Mouse (Mus musculus): ENCODE measurements around the gene Wsb2.
"Not testable (repeated sequence)": the region's sequence is repeated elsewhere in the genome, so short reads cannot be mapped to it uniquely, and the experiment has no call there.

Gene Wsb2

DNA sequence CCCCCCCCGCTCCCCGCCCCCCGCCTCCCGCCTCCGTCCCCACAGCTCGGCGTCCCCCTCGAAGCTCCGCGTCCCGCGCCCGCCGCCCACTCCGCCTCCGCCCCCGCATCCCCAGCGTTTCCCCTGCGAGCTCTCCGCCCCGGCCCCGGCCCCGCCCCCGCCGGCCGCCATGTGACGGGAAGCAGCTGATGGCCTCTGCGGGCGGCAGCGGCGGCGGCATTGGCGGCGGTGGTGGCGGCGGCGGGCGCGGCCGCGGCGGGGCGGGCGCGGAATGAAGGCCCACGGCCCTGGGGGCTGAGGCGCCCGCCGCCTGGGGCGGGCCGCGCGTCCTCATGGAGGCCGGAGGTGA lies at the start of gene Wsb2:
TSS of gene Wsb2 (plus strand) at position 176 of the 349 bp plus-strand sequence.
- peak; percentile 83 for DNase-seq (ENCODE audit: low spot score)

DNA sequence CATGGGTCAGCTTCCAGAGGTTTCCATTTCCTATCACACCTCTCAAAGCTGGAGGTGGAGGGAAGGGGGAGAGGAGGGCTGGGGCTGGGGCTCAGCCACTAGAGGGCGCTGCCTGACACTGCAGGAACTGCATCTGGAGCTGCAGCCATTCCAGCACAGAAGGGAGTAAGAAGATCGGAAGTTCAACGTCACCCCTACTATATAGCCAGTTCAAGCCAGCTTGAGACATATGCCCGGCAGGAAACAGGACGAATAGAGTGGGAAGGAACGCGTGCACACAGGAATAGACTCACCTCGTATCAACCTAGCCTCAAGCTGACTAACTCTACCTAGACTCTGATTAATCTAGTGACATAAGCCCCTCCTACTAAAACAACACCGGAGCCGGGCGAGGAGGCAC lies 49.4 kb upstream of the Wsb2 start:
- peak; percentile 65 for DNase-seq (ENCODE audit: low spot score)

DNA sequence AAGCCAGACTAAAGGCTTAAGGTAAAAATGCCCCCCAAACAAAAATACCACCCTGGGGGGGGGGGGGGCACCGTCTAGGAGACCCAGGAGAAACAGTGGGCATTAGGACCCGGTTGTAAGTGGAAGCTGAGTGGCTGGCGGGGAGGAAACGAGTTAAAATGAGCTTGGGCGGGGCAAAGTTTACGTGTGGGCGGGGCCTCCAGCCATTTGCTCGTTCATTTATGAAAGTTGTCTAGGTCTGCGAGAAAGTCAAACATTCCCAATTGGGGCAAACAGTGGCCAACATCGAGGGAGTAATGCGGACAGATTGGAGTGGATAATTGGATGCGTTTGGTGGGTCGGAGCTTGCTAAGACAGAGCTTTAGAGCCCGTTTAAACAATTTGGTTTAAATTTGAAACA lies 43.7 kb upstream of the Wsb2 start:
- no peak for DNase-seq (ENCODE audit: low spot score)

DNA sequence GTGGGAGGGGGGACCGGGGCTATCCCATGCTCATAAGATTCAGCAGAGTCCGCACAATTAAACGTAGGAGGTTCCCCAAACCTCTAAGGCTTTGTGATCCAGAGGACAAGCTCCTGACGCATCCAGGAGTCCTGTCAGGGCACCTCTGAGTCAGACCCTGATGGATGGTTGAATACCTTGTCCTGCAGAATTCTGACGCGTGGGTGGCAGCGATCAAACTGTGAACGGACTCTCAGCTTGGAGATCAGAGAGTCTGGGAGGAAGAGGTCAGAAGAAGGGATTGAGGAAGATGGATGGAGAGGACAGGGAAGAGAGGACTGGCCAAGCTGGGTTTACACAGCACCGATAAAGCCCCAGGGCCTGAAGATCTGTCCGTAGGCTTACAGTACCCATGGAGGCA lies 43.2 kb upstream of the Wsb2 start:
- DNase-seq (ENCODE audit: low spot score), result no peak

DNA sequence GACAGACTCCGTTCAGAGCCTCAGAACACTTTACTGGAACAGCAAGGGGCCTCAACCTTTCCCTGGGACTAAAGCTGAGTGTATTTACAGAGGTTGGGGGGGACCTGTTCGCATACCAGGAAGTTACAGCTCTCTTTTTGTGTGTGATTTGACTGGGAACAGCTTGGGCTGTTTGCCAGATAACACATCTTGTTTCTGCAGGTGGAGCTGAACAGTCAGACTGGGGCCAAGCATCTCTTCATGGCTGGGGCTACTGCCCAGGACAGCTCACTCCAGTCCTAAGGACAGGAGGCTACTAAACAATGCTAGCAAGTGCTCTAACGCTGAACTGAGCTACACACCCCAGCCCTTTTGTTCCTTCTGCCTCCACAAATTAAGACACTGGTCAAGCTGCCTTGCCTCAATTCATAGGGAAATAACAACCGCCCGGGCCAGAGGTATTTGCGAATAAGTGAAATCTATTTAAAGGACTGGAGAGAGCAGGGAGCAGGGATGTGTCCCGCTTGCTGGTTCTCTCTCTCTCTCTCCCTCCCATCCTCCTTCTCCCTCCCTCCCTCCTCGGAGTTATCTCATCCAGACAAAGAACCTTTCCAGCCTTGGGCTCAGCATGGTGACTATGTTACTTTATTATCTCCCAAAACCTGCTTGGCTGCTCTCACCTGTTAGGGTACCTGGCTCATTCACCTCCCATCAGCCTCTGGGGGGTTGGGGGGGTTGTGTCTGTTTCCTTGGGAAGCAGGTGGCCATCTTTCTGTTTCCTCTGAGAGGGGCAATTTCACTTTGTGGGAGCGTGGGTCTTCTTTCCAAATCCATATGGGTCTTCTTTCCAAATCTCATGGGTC lies 42.3 kb upstream of the Wsb2 start:
- no peak for DNase-seq (ENCODE audit: low spot score)

DNA sequence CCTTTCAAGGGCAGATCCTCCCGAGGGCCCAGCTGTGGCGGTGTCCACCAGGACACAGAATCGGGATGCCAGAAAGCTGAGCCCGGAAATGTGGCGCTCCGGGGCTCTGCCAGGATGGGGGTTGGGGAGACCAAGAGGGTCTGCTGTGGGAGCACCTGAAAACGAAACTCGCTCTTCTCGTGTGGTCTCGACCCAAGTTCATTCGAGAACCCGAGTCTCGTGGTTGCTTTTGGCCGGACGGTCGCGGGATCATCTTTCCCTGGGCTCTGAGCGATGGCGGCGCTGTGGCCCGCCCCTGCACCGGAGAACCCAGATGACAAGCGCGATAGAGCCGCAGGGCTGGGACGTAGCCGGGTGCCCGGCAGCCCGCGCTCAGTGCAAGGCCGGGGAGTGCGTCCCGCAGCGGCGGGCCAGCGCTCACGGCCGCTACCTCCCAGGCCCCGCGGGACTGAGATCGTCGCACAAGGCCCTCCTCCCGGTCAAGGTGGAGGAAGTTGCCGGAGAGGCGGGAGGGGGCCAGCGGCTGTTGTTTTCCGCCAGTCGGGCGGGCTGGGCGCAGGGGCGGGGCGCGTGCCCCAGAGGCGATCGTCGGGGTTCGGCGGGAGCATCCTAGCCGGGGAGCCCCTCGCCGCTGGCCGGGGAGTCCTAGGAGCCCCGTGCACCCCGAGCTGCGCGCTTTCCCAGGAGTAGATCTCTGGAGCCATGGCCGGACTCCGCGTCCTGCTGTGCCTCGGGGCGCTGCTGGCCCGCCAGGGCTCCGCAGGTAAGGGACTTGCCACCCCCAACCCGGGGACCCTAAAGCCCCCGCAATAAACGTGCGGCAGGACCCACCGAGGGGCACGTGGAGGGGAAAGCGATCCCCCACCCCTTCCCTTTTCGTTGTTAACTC lies 38.1 kb upstream of the Wsb2 start, which contains the start of gene Vsig10:
TSS of gene Vsig10 (plus strand) at position 343 of the 889 bp plus-strand sequence.
- peak; percentile 82 for DNase-seq (ENCODE audit: low spot score)

DNA sequence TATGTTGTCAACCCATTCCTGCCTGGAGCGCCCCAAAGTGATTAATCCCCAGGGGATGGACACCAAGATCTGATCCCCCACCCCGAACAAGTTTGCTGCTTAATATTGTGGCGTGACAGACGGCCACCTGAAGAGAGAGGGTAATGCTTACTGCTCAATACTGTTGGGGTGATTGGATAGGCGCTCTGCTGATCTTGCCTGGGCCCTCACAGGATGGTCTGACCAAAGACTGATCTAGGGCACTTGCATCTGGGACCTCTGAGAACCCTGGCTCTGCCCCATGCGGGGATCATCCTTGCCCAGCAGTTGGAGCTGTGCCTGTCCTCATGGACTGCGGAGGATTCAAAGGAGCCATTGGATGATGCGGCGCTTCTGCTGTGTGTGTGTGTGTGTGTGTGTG lies 33.4 kb upstream of the Wsb2 start:
- no peak for DNase-seq (ENCODE audit: low spot score)

DNA sequence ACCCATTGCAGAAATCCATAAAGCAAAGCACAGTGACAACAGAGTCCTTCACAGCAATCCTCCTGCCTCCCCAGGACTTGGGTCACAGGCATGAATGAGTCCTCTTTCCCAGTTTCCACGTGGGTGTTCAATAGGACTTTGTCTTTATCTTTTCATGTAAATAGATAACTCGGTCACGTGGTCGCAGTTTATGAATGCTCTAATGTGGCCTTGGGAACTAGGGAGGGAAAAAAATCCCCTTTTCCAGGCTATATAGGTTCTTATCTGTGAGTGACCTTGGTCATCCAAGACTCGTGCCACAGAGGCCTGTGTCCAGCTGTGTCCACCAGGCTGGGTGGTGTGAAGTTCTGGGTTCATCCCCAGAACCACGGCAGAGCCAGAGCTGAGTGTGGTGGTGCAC lies 30.7 kb upstream of the Wsb2 start:
- DNase-seq (ENCODE audit: low spot score), result no peak

DNA sequence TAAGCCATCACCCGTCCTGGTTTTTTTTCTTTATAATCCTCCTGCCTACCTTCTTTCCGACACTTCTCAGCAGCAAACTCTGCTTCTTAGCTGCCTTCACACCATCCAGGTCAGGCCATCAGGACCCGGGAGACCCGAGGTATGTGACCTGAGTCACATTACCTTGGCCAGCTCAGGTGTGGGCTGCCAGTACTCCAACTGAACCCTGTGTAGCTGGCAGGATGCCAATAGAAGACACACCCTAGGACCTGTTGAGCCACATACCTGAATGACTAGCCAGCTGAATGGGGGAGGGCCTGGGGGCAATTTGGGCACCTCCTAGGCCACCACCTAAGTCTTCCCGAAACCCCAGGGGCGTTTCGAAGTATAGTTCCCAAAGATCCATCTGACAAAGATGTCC lies 26.6 kb upstream of the Wsb2 start:
- no peak for DNase-seq (ENCODE audit: low spot score)

DNA sequence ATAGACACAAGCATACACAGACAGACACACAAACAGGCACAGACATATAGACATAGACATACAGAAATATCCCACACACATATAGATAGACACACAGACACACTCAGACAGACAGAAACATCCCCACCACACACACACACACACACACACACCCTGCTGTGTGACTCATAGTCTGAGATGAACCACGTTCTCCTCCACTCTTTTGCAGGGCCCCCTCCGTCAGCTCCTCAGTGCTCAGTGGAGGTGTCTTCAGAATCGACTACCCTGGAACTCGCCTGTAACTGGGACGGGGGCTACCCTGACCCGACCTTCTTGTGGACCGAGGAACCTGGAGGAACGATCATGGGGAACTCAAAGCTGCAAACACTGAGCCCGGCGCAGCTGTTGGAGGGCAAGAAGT lies 19.1 kb upstream of the Wsb2 start:
- no peak for DNase-seq (ENCODE audit: low spot score)

DNA sequence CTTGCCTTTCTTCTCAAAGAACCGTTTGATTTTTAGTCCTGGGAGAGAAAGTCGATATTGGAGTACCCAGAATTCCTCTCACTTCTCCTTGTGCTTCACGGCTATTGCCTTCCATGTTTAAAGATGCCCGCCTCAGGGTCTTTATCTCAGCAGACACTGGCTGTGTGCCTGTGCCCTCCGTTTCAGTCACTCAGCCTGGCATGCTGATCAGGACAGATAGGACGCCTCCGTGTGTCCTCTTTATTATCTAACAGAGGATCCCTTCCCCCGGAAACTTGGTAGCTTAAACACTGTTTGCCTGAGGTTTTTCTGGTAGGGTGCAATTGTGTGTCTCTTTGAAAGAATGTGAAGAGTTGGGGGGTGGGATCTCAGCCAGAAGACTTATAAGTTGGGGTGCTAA lies 18.6 kb upstream of the Wsb2 start:
- no peak for DNase-seq (ENCODE audit: low spot score)

DNA sequence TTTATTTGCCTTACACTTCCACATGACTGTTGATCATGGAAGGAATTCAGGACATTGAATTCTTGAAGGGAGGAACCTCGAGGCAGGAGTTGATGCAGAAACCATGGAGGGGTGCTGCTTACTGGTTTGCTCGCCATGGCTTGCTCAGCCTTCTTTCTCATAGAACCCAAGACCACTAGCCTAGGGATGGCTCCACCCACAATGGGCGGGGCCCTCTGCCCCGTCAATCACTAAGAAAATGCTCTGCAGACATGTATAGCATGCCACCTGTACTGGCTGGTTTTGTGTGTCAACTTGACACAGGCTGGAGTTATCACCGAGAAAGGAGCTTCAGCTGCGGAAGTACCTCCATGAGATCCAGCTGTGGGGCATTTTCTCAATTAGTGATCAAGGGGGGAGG lies 17.0 kb upstream of the Wsb2 start:
- no peak for DNase-seq (ENCODE audit: low spot score)

DNA sequence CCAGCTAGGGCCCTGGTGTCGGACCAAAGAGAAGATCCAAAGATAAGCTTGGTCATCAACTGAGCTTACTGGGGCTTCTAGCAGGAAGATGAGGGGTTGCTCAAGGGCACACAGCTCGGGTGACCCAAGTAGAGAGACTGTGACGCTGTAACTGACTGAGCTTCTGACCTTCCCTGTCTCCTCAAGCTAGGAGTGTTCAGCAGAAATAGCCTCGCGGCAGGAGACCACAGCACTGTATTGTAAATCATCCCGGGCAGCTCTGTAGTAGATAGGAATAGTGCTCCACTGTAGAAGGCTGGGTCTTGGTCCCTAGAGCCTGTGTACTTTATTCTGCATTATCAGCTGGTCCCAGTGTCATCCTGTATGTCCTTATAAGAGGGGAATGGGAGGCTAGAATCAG lies 15.2 kb upstream of the Wsb2 start:
- DNase-seq (ENCODE audit: low spot score), result no peak

DNA sequence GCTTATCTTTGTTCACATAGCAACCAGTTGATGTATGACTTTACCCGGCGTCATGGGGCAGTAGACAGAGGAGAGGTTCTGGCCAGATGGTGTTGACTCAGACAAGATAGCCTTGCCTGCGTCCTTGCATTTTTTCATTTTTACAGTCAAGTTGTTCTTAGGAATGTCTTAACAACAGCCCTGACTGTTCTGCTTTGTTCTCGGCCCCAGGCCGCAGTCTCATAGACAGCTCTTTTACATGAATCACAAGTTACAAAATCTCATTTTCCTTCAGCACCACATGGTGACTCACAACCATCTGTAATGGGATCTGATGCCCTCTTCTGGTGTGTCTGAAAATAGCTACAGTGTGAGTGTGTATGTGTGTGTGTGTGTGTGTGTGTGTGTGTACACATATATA lies 12.6 kb upstream of the Wsb2 start:
- not testable (repeated sequence) for DNase-seq (ENCODE audit: low spot score)

DNA sequence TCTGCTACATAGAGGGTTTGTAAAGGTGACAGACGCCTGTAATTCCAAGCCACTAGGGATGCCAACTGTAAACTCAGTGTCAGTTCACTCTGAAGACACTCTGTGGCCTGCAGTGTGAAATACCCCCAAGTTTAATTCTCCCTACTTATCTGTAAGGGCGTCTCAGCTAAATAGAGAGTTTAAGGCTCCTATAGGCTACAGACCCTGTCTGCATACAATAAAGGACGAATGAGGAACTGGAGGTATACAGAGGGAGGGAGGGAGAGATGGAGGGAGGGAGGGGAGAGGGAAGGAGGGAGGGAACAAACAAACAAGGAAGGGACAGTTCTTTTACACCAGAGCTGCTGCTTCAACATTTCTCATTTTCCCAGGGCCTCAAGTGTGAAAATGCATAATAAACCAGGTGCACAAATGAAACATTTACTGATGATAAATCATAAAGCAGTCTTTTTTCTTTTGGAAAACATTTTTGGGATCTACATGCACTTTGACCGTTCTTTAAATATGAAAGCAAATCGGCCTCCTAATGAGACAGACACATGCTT lies 11.6 kb upstream of the Wsb2 start:
- no peak for DNase-seq (ENCODE audit: low spot score)

DNA sequence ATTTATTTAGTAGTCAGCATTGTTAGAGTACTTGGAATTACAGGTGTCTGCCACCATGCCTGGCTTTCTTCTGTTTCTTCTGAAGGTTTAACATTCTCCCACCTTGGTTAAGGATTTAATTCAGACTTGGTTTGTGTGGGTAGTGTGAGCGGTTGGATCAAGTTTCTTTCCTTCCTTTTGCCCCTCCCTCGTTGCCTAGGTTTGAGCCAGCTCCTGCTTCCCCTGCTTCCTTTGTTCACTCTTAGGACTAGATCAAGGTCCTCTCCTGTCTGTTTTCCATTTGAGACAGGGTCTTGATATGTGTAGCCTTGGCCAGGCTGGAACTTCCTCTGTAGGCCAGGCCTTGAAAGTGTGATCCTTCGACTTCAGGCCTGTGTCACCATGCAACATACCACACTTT lies 10.8 kb upstream of the Wsb2 start:
- no peak for DNase-seq (ENCODE audit: low spot score)

DNA sequence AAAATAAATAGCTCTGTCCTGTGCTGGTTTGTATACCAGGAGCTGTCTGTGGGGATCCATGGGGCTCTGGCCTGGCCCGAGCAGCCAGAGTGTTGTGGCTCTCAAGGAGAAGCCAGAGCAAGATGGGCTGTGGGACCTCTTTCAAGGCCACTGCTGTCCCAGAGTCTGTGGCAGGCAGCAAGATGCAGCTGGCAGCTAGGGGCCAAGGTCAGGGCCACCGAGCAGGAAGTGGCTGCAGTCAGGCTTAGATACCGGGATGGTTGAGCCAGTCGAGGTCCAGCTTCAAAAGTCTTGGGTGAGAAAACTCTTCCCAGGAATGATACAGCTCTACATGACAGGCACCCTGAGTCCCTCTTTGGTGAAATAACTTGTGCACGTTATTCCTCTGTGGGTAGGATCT lies 10.1 kb upstream of the Wsb2 start:
- DNase-seq (ENCODE audit: low spot score), result no peak

DNA sequence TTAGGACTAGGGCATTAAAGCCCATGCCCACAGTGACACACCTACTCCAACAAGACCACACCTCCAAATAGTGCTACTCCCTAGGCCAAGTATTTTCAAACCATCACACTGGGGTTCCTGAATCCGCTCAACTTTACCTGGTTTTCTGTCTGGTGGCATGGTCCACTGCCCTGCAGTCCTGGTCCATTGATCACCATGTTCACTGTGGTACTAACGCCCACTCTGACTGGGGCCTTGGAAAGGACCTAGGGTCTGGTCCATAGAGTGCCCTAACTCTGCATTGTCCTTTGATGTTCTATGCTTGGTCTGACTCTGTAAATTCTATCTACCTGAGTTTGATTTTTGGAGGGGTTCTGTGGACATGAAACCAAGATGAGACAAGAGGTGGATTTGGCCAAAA lies 9.3 kb upstream of the Wsb2 start:
- DNase-seq (ENCODE audit: low spot score), result no peak

DNA sequence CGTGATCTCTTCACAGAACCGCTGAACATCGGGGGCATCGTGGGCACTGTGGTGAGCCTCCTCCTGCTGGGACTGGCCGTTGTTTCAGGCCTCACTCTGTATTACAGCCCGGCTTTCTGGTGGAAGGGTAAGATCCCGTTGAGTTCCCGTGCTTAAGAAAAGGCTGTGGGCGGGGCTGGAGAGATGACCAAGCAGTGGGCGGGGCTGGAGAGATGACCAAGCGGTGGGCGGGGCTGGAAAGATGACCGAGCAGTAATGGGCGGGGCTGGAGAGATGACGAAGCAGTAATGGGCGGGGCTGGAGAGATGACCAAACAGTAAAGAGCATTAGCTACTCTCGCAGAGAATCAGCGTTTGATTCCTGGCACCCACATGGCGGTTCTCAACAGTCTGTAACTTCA lies 8.8 kb upstream of the Wsb2 start:
- DNase-seq (ENCODE audit: low spot score), result no peak

DNA sequence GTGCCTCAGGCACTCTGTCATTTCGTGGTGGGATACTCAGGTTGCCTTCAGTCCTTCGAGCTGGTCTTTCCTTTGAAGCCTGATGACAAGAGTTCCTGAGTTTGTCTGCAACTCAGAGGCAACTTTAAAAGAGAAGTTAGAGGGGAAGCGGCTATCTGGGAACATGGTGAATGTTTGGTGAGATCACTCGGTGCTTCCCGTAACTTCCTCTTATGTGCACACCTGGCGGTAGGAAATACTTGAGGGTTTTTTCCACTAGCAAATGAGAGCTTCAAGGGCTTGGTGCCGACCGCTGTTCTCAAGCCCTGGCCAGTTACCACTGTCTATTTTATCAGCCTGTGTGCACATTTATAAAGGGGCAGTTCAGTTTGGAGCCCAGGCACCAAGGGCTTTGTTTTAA lies 3.0 kb upstream of the Wsb2 start:
- no peak for DNase-seq (ENCODE audit: low spot score)

DNA sequence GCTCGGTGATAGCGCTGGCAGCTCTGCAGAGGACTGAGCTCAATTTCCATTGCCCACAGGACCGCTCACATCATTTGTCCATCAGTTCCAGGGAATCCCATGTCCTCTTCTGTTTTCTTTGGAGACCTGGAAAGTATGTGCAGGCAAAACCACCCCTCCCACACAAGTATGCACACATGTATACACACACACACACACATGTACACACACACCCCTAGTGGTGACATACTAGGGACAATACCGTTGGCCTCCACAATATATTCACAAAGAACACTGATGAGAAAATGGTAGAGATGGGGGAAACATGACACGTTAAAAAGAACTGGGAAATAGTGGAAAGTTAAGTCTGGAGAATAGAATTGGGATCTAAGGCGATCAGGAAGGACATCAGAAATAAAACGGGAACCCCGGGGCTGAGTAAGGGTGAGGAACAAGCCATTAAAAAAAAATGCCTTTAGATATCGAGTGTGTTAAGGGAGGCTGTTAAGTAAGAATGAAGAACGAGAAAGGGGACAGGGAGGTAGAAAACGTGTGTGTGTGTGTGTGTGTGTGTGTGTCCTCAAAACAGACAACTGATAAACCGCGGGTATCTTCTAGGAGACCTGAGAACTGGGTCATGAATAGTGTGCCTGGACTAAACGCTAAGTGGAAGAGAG lies 1.3 kb upstream of the Wsb2 start:
- DNase-seq (ENCODE audit: low spot score), result no peak

DNA sequence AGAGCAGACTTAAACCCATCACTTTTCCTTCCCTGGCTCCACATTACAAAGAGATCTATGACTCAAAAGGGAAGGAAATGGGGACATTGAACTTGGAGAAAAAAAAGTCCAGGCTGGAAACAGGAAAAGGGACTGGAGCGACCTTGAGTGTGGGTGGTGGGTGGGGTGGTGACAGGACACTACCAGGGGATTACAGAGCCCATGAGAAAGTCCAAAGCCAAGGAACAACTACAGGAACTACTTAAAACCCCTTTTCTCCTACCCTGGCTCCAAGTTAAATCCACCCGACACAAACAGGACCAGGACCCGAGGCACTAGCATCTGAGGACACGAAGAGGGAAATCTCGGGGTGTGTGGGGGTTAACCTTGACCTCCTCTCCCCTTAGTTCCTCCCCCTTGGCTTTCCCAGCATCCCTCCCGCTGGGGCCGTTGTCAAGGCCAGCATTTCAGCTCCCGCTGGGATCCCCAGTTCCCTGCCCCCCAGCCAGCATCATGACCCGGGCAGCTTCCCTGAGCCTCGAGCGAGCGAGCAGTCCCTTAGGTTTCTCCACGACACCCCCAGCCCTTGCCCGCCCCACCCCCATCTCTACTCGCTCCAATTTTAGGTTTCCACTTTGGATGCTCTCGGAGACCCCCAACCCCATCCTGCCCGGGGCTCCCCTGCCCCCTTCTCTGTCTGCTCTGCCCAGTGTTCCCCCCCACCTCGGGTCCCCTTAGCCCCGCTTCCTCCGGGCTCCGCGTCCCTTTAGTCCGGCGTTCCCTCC lies 557 bp upstream of the Wsb2 start:
- DNase-seq (ENCODE audit: low spot score), result peak; percentile 52
